Mouse (Mus musculus): ENCODE results near the gene Ube2m.

The Ube2m gene

DNA sequence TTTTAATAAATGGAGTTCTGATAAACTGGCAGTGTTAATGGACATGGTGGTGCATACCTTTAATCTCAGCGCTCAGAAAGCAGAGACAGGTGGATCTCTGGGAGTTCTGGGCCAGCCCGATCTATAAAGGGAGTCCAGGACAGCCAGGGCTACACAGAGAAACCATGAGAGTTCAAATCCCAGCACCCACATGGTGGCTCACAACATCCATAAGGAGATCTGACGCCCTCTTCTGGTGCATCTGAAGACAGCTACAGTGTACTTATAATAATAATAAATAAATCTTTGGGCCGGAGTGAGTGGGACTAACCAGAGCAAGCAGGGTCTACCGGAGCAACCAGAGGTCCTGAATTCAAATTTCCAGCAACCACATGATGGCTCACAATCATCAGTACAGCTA lies 34.7 kb downstream of the Ube2m start:
- no peak for DNase-seq (ENCODE audit: inconsistent ontology term)

DNA sequence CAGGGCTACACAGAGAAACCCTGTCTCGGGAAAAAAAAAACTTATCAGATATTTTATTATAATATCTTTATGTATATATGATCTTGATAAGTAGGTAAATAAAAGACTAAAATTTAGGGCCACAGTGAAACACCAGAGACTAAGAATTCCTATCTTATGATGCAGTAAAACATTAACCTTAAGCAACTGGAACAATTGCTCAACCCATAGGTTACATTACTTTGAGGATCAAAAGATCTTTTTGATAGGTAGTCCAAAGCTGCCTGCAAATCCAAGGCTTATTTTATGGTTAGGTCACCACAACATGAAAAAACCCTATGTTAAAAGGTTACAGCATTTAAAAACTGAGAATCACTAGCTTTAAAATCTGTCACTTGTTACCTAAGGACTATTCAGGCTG lies 36.5 kb downstream of the Ube2m start:
- DNase-seq (ENCODE audit: inconsistent ontology term), result no peak

DNA sequence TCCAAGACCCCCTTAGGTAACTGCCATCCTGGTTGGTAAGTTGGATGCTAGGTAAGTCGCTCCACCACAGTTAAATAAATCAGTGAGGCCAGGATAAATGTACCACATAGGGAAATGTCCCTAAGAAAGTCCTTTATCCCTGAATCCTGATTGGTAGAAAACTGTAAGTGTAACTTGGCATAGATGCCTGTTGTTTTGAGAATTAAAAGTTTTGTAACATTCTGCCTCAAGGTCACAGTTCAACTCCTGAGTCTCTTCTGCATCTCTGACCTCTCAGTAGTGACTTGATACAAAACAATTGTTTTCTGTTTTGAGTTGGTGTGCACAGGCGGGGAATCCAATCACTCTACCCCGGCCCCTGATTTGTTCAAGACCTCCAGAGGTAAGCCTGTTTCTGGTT lies 39.2 kb downstream of the Ube2m start, which contains the start of gene Trim28:
Trim28 (plus strand) TSS at position 264 of the 400 bp plus-strand sequence.
- DNase-seq (ENCODE audit: inconsistent ontology term), result no peak

DNA sequence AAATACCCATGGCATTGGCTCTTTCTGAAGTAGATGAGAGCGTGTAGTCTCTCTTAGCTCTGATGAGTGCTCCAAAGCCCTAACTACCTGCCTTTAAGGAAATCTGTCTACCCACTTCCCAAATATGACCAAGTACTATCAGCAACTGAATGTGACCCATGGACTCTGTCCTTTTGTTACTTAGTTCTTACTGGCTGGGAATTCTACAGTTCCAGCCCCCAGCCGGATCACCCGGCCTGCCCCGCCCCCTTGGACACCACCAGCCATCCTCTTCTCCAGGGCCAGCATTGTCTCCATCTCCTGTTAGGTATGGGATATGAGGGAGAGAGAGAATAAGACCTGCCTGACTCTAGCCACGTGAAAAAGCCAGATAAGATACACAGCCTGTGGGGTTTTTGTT lies 40.0 kb downstream of the Ube2m start, which contains the start of gene Slc27a5:
Slc27a5 (minus strand) TSS at position 140 of the 400 bp plus-strand sequence.
- no peak for DNase-seq (ENCODE audit: inconsistent ontology term)

DNA sequence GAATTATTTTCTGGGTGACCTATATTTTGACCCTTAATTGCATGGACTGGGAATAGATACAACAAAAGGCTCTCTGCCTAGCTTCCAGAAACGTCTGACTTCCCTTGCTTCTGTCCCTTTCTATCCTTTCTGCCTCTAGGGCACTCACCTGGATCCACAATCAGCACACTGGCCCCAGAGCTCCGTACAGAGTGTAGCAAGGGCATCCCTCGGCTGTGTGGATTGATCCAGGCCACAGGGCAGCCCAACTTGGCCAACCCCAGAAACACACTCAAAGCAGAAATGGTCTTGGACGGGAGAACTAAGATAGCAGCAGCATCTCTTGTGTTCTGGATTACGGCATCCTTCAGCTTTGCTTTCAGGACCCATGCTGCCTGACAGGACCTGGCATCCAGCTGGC lies 40.8 kb downstream of the Ube2m start:
- DNase-seq (ENCODE audit: inconsistent ontology term), result no peak

DNA sequence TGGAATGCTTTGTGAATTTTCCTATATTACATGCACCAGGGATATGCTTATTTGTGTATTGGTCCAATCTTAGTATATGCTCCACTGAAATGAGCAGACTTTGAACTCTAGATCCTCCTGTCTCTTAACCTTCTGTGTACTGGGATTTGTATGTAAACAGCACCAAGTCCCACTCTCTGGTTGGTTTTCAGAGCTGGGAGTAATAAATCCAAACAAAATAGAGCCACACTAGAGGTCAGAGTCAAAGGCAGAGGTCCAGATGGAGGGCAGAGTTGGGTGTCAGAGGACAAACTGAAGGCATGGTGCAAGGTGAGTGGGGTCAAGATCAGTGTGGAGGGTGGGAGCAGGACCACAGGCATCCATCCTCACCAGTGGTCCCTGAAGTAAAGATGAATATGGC lies 42.2 kb downstream of the Ube2m start:
- DNase-seq (ENCODE audit: inconsistent ontology term), result no peak

DNA sequence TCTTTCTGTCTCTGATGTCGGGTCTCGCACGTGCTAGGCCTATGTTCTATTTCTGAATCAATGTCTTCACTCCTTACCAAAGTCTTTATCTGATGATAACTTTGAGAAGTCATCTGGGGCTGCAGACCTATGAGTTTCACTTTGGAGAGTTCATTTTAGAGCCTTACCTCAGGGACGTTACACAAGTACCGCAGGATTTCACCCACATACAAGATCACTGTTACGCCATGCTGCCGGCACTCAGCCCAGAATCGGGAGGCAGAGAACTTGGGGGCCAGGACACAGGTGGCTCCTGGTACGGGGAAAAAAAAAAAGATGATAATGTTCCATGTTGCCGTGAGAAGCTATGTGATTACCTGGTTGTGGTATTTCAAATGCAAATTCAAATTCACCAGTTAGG lies 44.9 kb downstream of the Ube2m start:
- DNase-seq (ENCODE audit: inconsistent ontology term), result no peak

DNA sequence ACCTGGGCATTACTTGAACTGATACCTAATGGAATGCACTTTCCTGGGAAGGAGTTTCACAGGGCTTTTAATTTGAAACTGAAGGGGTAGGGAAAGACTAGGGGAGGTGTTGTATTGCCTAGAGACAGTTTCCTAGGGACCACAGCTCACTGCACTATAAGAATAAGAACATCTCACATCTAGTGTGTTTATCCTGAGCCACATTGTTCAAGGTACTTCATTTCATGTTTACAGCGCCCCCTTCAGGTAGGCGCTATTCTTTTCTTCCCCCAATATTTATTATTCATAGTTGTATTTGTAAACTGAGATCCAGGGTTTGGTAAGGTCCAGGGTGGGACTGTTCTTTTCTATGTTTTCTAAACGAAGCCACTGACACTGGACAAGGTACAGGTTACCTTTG lies 45.9 kb downstream of the Ube2m start:
- no peak for DNase-seq (ENCODE audit: inconsistent ontology term)

DNA sequence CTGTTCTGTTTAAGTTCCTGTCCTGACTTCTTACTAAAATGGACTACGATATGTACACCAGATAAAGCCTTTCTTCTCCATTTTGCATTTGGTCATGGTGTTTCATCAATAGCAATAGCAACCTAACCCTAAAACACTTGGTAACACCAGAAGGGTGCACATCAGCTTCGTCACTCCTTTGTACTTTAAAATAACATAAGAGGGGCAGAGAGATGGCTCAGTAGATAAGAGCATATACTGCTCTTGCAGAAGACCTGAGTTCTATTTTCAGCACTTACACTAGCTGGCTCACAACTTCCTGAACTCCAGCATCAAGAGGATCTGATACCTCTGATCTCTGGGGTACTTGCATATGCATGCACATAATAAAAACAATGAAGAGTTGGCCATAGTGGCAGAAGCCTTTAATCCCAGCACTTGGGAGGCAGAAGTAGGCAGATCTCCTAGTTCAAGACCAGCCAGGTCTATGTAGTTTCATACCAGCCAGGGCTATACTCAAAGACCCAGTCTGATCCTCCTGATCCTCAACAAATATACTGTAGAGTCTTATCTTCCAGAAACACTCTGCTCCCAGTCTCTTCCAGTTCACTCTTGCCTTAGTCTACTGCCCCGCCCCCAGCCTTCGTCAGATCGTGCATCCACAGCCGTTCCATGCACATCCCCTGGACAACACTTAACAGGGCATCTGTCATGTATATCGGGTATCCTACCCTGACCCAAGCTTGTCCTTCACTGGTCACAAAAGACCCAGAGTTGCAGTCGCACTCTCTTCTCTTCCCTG lies 50.5 kb downstream of the Ube2m start:
- no peak for DNase-seq (ENCODE audit: inconsistent ontology term)

DNA sequence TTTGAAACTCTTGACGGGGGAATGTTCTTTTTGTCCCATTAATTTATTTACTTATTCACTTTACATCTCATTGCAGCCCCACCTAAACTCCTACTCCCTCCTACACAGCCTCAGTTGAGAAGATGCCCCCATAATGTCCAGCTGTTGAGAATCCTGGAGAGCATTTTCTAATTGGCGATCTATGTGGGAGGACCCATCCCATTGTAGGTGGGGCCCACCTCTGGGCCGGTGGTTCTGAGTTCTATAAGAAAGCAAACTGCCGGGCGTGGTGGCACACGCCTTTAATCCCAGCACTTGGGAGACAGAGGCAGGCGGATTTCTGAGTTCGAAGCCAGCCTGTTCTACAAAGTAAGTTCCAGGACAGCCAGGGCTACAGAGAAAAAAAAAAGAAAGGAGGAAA lies 51.2 kb downstream of the Ube2m start:
- DNase-seq (ENCODE audit: inconsistent ontology term), result no peak

DNA sequence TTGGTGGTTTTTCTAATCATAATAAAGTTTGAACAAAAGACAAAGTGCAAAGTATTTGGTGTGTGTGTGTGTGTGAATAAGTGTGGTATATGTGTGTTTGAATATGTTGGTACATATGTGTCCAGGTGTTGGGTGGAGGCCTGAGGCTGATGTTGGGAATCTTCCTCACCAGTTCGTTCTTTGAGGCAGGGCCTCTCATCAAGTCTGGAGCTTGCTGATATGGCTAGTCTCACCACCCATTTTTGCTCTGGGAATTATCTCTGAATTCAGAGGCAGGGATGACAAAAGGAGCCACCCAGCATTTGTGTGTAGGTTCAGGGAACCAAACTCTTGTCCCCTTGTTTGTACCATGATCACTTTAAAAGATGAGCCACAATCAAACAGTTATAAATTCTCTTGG lies 52.4 kb downstream of the Ube2m start:
- no peak for DNase-seq (ENCODE audit: inconsistent ontology term)
